Mouse (Mus musculus) lung, adult 2 months (tissue): Measurements from ENCODE around the gene N4bp2l2.

ENCODE experiments used
- CTCF ChIP-seq: fragments of 200-500 bp; IDR thresholded peaks from 2 replicates; pipeline ENCODE4 v1.5.1; 2011; ENCODE audit warnings: mild to moderate bottlenecking, low read length, control low read depth; ENCODE audit not compliant: insufficient read depth
- POLR2A ChIP-seq: fragments of 200-500 bp; IDR thresholded peaks from 2 replicates; pipeline ENCODE4 v1.6.1; 2011; ENCODE audit warnings: low read depth, mild to moderate bottlenecking, control low read depth, low read length, borderline replicate concordance; ENCODE audit errors: extremely low read depth

DNA sequence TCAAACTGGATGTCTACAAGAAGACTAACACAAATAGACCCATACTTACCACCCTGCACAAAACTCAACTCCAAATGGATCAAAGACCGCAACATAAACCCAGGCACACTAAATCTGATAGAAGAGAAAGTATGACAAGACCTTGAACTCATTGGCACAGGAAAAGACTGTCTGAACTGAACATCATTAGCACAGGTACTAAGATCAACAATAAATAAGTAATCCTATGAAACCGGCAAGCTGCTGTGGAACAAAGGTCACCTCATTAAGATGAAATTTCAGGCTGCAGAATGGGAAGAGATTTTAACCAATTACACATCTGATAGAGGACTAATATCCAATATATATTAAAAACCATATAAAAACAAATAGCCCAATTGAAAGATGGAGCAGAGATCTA, 49.8 kb downstream of the N4bp2l2 start:
- TF ChIP-seq POLR2A: no peak
- TF ChIP-seq CTCF: no peak
